Mouse (Mus musculus): ENCODE data around the gene Il20rb. TPM values are rescaled to one million over a fixed set of nuclear protein-coding genes. Genes with fewer than 3 reads are reported as not detected.

Gene Il20rb
- polyA plus RNA-seq, 1 experiment from 2014 or later = 1.2 TPM

DNA sequence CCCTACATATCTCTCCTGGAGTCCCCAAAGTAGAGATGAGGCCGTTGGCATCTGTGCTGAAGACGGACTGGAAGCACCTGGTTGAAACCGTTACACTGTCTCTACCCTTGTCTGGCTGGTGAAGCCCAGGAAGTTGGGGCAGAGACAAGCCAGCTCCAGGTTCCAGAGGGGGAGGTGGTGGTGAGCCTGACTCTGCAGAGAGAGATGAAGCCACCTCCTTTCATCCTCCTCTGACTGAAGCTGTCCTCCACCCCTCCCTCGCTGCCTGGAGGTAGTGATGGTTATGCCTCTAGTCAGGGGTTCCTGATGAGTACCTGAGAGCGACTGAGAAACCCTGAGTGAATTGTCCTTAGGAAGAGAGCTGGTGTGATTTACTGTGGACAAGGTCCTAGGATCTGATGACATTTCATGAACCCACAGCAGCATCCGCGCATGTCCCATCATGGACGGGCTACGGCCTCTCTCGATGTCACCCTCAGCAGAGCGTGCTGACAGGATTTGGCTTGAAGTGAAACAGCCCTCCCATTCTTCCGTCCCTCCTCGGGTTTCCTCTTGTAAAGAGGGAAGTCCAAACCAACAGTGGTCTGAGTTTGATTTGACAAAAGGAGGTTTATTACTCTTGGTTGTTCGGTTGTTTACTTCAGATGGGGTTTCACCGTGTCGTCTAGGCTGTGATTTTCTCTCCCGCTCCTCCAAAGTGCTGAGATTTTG lies 28.5 kb downstream of the Il20rb start:
- ATAC-seq (ENCODE audit: insufficient number of reproducible peaks, low FRiP score, low TSS enrichment, low read depth) = no peak
- 81% methylated on average over 17 of the region's 17 CpGs for WGBS
- H3K4me2 ChIP-seq (ENCODE audit: low read depth, severe bottlenecking) = no peak overlapping the region
- no peak for DNase-seq (ENCODE audit: low spot score)
- no peaks in the 10 kb centered on the region for H3K36me3 ChIP-seq (ENCODE audit: control insufficient read depth, insufficient read depth, low read length)
- no peaks in the 10 kb centered on the region for H3K4me1 ChIP-seq (ENCODE audit: control insufficient read depth, insufficient read depth, low read length)
- no peak overlapping the region for H3K4me3 ChIP-seq (ENCODE audit: low read depth, low read length)
- H3K27me3 ChIP-seq (ENCODE audit: control insufficient read depth, insufficient read depth, low read length) = no peaks in the 10 kb centered on the region
- no peak overlapping the region for H3K27ac ChIP-seq (replicated peaks; ENCODE audit: low read depth, low read length)
- H3K9ac ChIP-seq (ENCODE audit: low read length) = no peak overlapping the region
- no peaks in the 10 kb centered on the region for H3K9me3 ChIP-seq (ENCODE audit: control insufficient read depth, low read length)

DNA sequence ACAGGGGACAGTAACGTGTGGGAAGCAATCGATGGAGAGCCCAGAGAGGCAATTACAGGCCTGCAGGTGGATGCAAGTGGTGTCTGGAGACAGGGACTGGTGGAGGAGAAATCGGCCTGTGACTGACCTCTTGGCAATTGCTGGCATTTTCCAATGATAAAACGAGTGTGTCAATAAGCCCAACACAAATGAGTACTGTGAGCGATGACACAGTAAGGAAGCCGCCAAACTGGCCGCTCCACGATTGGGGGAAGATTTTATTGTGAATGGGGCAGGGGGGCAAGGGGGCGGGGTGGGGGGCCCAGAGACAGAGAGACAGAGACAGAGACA lies 32.0 kb downstream of the Il20rb start:
- H3K9ac ChIP-seq (ENCODE audit: low read length) = peak overlapping the region; percentile 43; the same call in 1 of the 2 replicates
- no peaks in the 10 kb centered on the region for H3K36me3 ChIP-seq (ENCODE audit: control insufficient read depth, insufficient read depth, low read length)
- ATAC-seq (ENCODE audit: insufficient number of reproducible peaks, low FRiP score, low TSS enrichment, low read depth) (no peak), DNase-seq (ENCODE audit: low spot score) (no peak)
- H3K27me3 ChIP-seq (ENCODE audit: control insufficient read depth, insufficient read depth, low read length) = no peaks in the 10 kb centered on the region
- WGBS = 26% methylated on average over 9 of the region's 9 CpGs
- H3K4me1 ChIP-seq (ENCODE audit: control insufficient read depth, insufficient read depth, low read length) = no peaks in the 10 kb centered on the region
- H3K27ac ChIP-seq (replicated peaks; ENCODE audit: low read depth, low read length) = no peak overlapping the region
- H3K9me3 ChIP-seq (ENCODE audit: control insufficient read depth, low read length) = no peaks in the 10 kb centered on the region
- peak overlapping the region; percentile 60 for H3K4me2 ChIP-seq (ENCODE audit: low read depth, severe bottlenecking)
- peak overlapping the region; percentile 20; the same call in 1 of the 2 replicates for H3K4me3 ChIP-seq (ENCODE audit: low read depth, low read length)

DNA sequence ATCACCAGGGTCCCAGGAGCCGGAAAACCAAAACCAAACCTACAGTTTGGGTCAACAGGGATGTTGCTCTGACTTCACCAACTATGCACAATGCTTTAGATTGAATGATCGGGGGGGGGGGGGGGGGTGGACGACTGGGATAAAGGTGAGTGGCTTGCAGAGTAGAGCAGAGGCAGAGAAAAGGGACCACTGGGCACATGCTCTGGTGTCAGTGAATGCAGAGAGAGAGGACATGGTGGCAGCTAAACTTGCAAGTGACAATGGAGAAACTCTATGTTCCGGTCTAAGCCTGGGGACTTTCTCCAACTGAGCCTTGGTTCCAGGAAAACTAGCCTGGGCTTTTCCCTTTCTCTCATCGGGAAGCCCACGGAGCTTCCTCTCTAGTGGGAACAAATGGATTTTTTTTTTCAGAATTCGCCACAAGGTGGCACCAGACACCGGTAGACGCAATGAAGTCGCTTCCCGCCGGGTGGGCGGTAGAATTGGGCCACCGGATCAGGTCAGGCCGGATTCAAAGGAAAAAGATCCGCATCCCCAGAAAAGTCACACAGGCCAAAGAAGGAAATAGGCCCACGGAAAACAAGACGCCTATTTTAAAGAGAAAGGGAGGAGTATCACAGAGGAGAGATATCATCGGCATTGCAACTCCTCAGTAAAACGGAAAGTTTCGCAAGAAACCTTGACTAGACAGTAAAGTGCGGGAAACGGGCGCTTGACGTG lies 32.5 kb downstream of the Il20rb start:
- Histone ChIP-seq H3K4me3 (ENCODE audit: low read depth, low read length) (peak overlapping the region; percentile 20; the same call in 1 of the 2 replicates), H3K27ac (replicated peaks; ENCODE audit: low read depth, low read length) (no peak overlapping the region)

DNA sequence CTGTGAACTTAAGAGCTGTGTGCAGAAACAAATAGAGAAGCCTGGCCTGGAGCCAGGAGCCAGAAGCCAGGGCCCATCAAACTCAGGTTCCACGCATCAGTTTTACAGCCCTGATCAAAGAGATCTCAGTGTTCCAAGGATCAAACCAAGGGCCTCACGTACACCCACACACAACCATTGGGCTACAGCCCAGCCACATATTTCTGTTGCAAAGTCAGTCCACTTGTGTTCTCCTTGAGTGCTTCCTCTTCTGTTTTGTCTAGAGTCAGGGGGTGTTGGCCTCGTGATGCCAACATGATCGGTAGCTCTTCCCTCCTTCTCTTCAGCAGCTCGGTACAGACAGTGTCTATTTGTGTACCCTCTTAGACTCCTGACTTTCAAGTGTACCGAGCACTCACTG lies 34.2 kb downstream of the Il20rb start:
- H3K36me3 ChIP-seq (ENCODE audit: control insufficient read depth, insufficient read depth, low read length) = no peaks in the 10 kb centered on the region
- ATAC-seq (ENCODE audit: insufficient number of reproducible peaks, low FRiP score, low TSS enrichment, low read depth) = no peak
- no peaks in the 10 kb centered on the region for H3K9me3 ChIP-seq (ENCODE audit: control insufficient read depth, low read length)
- H3K27ac ChIP-seq (replicated peaks; ENCODE audit: low read depth, low read length) = no peak overlapping the region
- H3K4me3 ChIP-seq (ENCODE audit: low read depth, low read length) = no peak overlapping the region
- no peaks in the 10 kb centered on the region for H3K27me3 ChIP-seq (ENCODE audit: control insufficient read depth, insufficient read depth, low read length)
- H3K9ac ChIP-seq (ENCODE audit: low read length) = no peak overlapping the region
- no peaks in the 10 kb centered on the region for H3K4me1 ChIP-seq (ENCODE audit: control insufficient read depth, insufficient read depth, low read length)
- no peak overlapping the region for H3K4me2 ChIP-seq (ENCODE audit: low read depth, severe bottlenecking)
- WGBS = 64% methylated on average over 6 of the region's 6 CpGs
- DNase-seq (ENCODE audit: low spot score) = no peak

More for the DNA sequence above, 32.5 kb downstream of the Il20rb start:
- Histone ChIP-seq H3K4me1 (ENCODE audit: control insufficient read depth, insufficient read depth, low read length) (no peaks in the 10 kb centered on the region), H3K27me3 (ENCODE audit: control insufficient read depth, insufficient read depth, low read length) (no peaks in the 10 kb centered on the region), H3K9ac (ENCODE audit: low read length) (peak overlapping the region; percentile 43; the same call in 1 of the 2 replicates), H3K36me3 (ENCODE audit: control insufficient read depth, insufficient read depth, low read length) (no peaks in the 10 kb centered on the region), H3K9me3 (ENCODE audit: control insufficient read depth, low read length) (no peaks in the 10 kb centered on the region), H3K4me2 (ENCODE audit: low read depth, severe bottlenecking) (peak overlapping the region; percentile 60)
- DNase-seq (ENCODE audit: low spot score) = peak; percentile 88
- 11% methylated on average over 24 of the region's 25 CpGs for WGBS
- ATAC-seq (ENCODE audit: insufficient number of reproducible peaks, low FRiP score, low TSS enrichment, low read depth) = no peak

DNA sequence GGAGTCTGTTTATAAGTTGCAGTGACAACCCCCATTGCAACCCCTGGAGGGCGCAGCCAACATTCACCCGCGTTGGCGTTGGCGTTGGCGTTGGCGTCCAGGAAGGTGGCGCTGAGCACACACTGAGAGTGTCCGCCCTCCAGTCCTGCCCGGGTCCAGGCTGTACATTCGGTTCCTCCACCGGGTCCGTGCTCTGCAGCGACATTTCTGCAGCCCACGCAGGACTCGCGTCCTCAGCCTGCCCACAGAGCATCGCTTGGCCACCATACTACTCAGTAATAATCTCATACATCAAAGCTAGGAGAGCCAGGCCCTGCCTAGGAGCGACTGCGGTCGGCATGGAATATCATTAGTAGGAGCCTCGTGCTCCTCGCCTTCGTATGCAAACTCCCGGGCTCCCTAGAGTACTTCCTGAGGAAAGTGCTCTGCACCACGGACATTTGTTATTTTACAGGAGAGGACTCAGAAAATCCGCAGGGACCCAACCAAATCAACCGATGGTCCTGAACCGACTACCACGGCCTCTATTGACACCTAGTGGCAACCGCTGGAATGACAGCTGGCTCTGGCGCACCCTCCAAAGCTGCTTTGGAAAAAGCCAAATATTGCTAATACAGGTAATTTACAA lies 40.4 kb downstream of the Il20rb start:
- Histone ChIP-seq H3K4me2 (ENCODE audit: low read depth, severe bottlenecking) (peak overlapping the region; percentile 83), H3K27ac (replicated peaks; ENCODE audit: low read depth, low read length) (no peak overlapping the region), H3K4me1 (ENCODE audit: control insufficient read depth, insufficient read depth, low read length) (no peaks in the 10 kb centered on the region), H3K27me3 (ENCODE audit: control insufficient read depth, insufficient read depth, low read length) (no peaks in the 10 kb centered on the region), H3K4me3 (ENCODE audit: low read depth, low read length) (peak overlapping the region; percentile 55), H3K9ac (ENCODE audit: low read length) (peak overlapping the region; percentile 67), H3K9me3 (ENCODE audit: control insufficient read depth, low read length) (no peaks in the 10 kb centered on the region), H3K36me3 (ENCODE audit: control insufficient read depth, insufficient read depth, low read length) (no peaks in the 10 kb centered on the region)
- DNase-seq (ENCODE audit: low spot score) = peak; percentile 90
- 0% methylated on average over 32 of the region's 32 CpGs for WGBS
- ATAC-seq (ENCODE audit: insufficient number of reproducible peaks, low FRiP score, low TSS enrichment, low read depth) = peak; percentile 81; the same call in 1 of the 2 replicates

GRCm38 (mm10) chr9:100440111-100440790 lies 46.3 kb downstream of the Il20rb start:
- 72% methylated on average over 9 of the region's 9 CpGs for WGBS
- Histone ChIP-seq H3K36me3 (ENCODE audit: control insufficient read depth, insufficient read depth, low read length) (no peaks in the 10 kb centered on the region), H3K27me3 (ENCODE audit: control insufficient read depth, insufficient read depth, low read length) (no peaks in the 10 kb centered on the region), H3K4me3 (ENCODE audit: low read depth, low read length) (no peak overlapping the region), H3K4me1 (ENCODE audit: control insufficient read depth, insufficient read depth, low read length) (no peaks in the 10 kb centered on the region), H3K27ac (replicated peaks; ENCODE audit: low read depth, low read length) (no peak overlapping the region), H3K9me3 (ENCODE audit: control insufficient read depth, low read length) (no peaks in the 10 kb centered on the region), H3K4me2 (ENCODE audit: low read depth, severe bottlenecking) (no peak overlapping the region), H3K9ac (ENCODE audit: low read length) (no peak overlapping the region)
- ATAC-seq (ENCODE audit: insufficient number of reproducible peaks, low FRiP score, low TSS enrichment, low read depth) (no peak), DNase-seq (ENCODE audit: low spot score) (no peak)

GRCm38 (mm10) chr9:100439481-100439880 lies 47.1 kb downstream of the Il20rb start:
- Histone ChIP-seq H3K27me3 (ENCODE audit: control insufficient read depth, insufficient read depth, low read length) (no peaks in the 10 kb centered on the region), H3K9me3 (ENCODE audit: control insufficient read depth, low read length) (no peaks in the 10 kb centered on the region), H3K36me3 (ENCODE audit: control insufficient read depth, insufficient read depth, low read length) (no peaks in the 10 kb centered on the region), H3K27ac (replicated peaks; ENCODE audit: low read depth, low read length) (no peak overlapping the region), H3K9ac (ENCODE audit: low read length) (no peak overlapping the region), H3K4me2 (ENCODE audit: low read depth, severe bottlenecking) (no peak overlapping the region), H3K4me3 (ENCODE audit: low read depth, low read length) (no peak overlapping the region), H3K4me1 (ENCODE audit: control insufficient read depth, insufficient read depth, low read length) (no peaks in the 10 kb centered on the region)
- DNase-seq (ENCODE audit: low spot score) (no peak), ATAC-seq (ENCODE audit: insufficient number of reproducible peaks, low FRiP score, low TSS enrichment, low read depth) (no peak)
- 91% methylated on average over 8 of the region's 8 CpGs for WGBS

DNA sequence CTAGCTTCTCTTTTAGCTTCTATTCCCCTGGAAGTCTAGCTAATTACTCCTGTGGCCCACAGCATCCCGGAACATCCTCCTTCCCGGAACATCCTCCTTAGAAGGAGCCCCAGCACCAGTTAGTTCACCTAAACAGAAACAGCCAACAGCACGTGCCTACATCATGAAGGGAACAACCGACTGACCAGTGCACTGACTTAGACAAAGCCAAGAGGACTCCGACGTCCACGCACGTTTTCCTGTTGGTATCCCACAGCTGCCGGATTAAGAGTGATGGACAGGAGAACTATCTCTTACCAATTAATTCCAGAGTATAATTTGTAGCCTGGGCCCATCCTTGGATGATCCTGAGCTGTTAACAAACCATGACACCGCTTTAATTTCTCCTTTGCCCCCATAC lies 47.6 kb downstream of the Il20rb start:
- no peak overlapping the region for H3K27ac ChIP-seq (replicated peaks; ENCODE audit: low read depth, low read length)
- H3K27me3 ChIP-seq (ENCODE audit: control insufficient read depth, insufficient read depth, low read length) = no peaks in the 10 kb centered on the region
- ATAC-seq (ENCODE audit: insufficient number of reproducible peaks, low FRiP score, low TSS enrichment, low read depth) (no peak), DNase-seq (ENCODE audit: low spot score) (no peak)
- no peak overlapping the region for H3K9ac ChIP-seq (ENCODE audit: low read length)
- no peak overlapping the region for H3K4me2 ChIP-seq (ENCODE audit: low read depth, severe bottlenecking)
- 88% methylated on average over 10 of the region's 10 CpGs for WGBS
- H3K4me3 ChIP-seq (ENCODE audit: low read depth, low read length) = no peak overlapping the region
- H3K36me3 ChIP-seq (ENCODE audit: control insufficient read depth, insufficient read depth, low read length) = no peaks in the 10 kb centered on the region
- no peaks in the 10 kb centered on the region for H3K9me3 ChIP-seq (ENCODE audit: control insufficient read depth, low read length)
- no peaks in the 10 kb centered on the region for H3K4me1 ChIP-seq (ENCODE audit: control insufficient read depth, insufficient read depth, low read length)

Measured in limb, embryonic 11.5 days (tissue).